Mouse (Mus musculus) cerebellum, adult 2 months (tissue): ENCODE measurements around the gene Ikzf2. TPM values are rescaled to one million over a fixed set of nuclear protein-coding genes. Genes with fewer than 3 reads are reported as not detected.

ENCODE experiments used
- DNase-seq, 2 experiments: peaks; one replicate each; pipeline ENCODE4 v3.0.0; 2021
- H3K27ac ChIP-seq: fragments of 200-500 bp; 2 replicates; pipeline ENCODE4 v1.5.1; 2012; ENCODE audit warnings: low read length, control low read depth, inconsistent platforms; ENCODE audit not compliant: insufficient read depth
- H3K27me3 ChIP-seq: fragments of 200-500 bp; 2 replicates; pipeline ENCODE4 v1.6.1; 2012; ENCODE audit warnings: inconsistent platforms, mild to moderate bottlenecking, low read length, moderate library complexity; ENCODE audit not compliant: control insufficient read depth, insufficient read depth
- H3K4me1 ChIP-seq: fragments of 200-500 bp; 2 replicates; pipeline ENCODE4 v1.6.1; 2011; ENCODE audit warnings: low read length; ENCODE audit not compliant: control insufficient read depth, insufficient read depth
- H3K4me3 ChIP-seq: fragments of 200-500 bp; replicated peaks from 2 replicates; pipeline ENCODE3; 2011; ENCODE audit warnings: mild to moderate bottlenecking, low read depth, low read length, control low read depth; ENCODE audit not compliant: insufficient read depth
- CTCF ChIP-seq: fragments of 200-500 bp; IDR thresholded peaks from 2 replicates; pipeline ENCODE4 v1.5.1; 2011; ENCODE audit warnings: low read depth, mild to moderate bottlenecking, control low read depth, low read length, moderate library complexity, borderline replicate concordance; ENCODE audit not compliant: insufficient read depth
- POLR2A ChIP-seq: fragments of 200-500 bp; IDR thresholded peaks from 2 replicates; pipeline ENCODE4 v1.6.1; 2011; ENCODE audit warnings: low read length, control low read depth, borderline replicate concordance; ENCODE audit not compliant: insufficient read depth
- WGBS: fragments of 180-500 bp; shearing (Covaris S2); methylation state at CpG from one replicate; pipeline ENCODE4 v1.1.7; 2018; 5-methylcytosine and 5-hydroxymethylcytosine counted together
- polyA plus RNA-seq: library from polyadenylated mRNA; depleted of rRNA; stranded (reverse); fragments of >200 nt; gene quantifications from 2 replicates; pipeline ENCODE4 v1.2.3, GENCODE M21; 2012

The Ikzf2 gene
- polyA plus RNA-seq, 1 experiment, result 2.1 TPM

DNA sequence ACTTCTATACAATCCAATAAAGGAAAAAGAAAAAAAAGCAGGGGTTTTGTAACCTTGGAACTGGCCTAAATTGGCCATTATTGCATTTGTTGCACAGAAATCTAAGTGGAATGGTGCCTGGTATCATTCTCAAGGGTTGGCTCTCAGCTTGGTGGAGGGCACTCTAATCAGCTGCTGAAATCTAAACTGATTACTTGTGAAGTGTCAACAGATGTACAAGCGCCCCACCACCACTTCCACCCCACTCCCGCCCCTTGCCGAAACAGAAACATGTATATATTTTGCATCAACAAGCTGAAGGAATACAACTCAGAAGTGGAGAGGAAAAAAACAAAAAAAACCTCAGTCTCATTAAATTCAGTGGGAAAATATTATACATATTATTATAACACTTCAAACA, 29.6 kb downstream of the Ikzf2 start:
- 98% methylated on average over 3 of the region's 3 CpGs for WGBS
- H3K27ac ChIP-seq, result no peak overlapping the region
- no peaks in the 10 kb centered on the region for H3K4me1 ChIP-seq
- DNase-seq, result no peak
- TF ChIP-seq POLR2A (no peak), CTCF (no peak)
- no peak overlapping the region for H3K4me3 ChIP-seq
- no peaks in the 10 kb centered on the region for H3K27me3 ChIP-seq

DNA sequence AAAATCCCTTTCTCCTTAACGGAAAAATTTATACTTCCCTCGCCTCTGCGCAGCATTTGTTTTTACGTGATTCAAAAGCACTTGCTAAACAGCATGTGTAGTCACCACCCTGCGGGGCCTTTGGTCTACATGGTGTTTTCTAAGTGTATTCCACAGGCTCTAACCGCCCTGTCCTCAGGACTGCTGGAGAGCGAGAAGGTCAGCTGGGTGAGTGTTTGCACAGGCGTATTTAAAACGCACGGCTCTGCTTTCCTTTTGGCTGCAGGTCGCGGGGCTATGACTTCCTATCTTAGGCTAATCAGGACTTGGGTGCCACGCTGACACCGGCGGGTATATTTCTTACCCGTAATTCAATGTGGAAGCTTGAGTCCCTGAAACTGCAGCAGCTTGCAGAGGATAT, 30.1 kb downstream of the Ikzf2 start:
- no peaks in the 10 kb centered on the region for H3K4me1 ChIP-seq
- DNase-seq, result no peak
- H3K4me3 ChIP-seq, result no peak overlapping the region
- 68% methylated on average over 16 of the region's 16 CpGs for WGBS
- no peaks in the 10 kb centered on the region for H3K27me3 ChIP-seq
- TF ChIP-seq POLR2A (no peak), CTCF (no peak)
- no peak overlapping the region for H3K27ac ChIP-seq

DNA sequence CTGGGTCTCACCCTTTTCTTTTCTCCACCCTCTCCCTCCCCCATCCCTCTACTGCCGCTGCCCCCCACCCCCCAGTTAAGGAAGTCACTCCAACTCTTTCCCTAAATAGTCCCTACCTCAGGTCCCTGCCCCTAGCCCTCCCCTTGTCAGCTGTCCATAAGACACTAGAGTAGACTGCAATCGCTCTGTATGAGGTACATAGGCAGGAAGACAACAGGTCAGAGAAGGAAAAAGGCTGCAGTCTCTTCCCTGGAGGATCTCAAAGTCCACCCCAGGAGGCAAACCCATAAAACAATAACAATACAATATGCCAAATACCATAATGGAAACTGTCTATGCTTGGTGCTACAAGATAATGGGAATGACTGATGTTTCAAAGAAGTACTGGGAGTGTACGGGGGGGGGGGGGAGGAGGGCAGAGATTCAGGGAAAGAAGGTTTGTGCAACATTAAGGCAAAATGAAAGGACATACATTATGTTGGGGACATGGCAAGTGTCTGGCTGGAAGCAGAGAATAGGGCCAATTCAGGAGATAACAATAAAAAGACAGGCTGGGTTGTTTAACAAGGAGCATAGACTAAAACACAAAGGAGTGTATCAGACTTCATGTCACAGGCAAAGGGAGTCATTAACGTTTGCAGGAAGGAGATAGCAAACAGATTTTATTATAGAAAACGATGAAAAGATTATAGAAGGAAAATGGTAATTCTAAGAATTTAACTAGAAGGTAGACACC, 30.8 kb downstream of the Ikzf2 start:
- Histone ChIP-seq H3K4me1 (no peaks in the 10 kb centered on the region), H3K27ac (no peak overlapping the region), H3K27me3 (no peaks in the 10 kb centered on the region), H3K4me3 (no peak overlapping the region)
- TF ChIP-seq CTCF (no peak), POLR2A (no peak)
- DNase-seq, result no peak
- 39% methylated on average over 5 of the region's 5 CpGs for WGBS

DNA sequence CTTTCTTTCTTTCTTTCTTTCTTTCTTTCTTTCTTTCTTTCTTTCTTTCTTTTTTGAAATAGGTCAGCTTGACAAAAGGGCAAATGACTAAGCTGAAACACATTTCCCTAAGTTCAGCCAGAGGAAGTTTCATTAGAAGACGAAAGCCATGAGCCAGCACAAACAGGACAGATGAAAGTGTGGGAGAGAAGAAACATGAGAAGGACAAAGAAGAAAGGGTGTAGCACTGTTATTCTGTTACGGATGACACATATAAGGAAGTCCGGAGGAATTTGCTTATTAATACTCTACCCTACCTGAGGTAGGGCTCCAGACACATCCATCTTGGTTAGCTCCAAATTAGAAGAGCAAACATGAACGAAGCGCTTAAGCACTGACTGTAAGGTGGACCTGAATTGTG, 31.7 kb downstream of the Ikzf2 start:
- 91% methylated on average over 5 of the region's 5 CpGs for whole genome bisulfite sequencing

DNA sequence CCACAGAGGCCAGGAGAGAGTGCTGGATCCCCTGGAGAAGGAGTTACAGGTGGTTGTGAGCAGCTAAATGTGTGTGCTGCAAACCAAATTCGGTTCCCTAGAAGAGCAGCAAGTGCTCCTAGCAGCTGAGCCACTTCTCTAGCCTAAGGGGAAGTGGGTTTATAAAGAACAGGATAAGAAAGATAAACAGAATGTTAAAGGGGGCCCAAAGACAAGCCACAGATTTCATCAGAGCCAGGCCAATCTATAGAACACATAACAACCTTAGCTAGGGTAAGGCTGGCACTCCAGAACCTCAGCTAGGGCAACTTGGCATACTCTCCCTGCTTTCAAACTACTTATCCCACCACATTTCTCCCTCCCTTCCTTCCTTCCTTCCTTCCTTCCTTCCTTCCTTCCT, 32.1 kb downstream of the Ikzf2 start:
- 86% methylated on average over 1 of the region's 1 CpGs for WGBS
- Histone ChIP-seq H3K4me1 (no peaks in the 10 kb centered on the region), H3K27me3 (no peaks in the 10 kb centered on the region), H3K27ac (no peak overlapping the region), H3K4me3 (no peak overlapping the region)
- TF ChIP-seq POLR2A, result no peak
- no peak for TF ChIP-seq CTCF
- DNase-seq, result no peak

More for the DNA sequence above, 31.7 kb downstream of the Ikzf2 start:
- no peaks in the 10 kb centered on the region for H3K27me3 ChIP-seq
- DNase-seq, result no peak
- no peak overlapping the region for H3K4me3 ChIP-seq
- no peak overlapping the region for H3K27ac ChIP-seq
- TF ChIP-seq CTCF, result no peak
- TF ChIP-seq POLR2A, result no peak
- no peaks in the 10 kb centered on the region for H3K4me1 ChIP-seq

DNA sequence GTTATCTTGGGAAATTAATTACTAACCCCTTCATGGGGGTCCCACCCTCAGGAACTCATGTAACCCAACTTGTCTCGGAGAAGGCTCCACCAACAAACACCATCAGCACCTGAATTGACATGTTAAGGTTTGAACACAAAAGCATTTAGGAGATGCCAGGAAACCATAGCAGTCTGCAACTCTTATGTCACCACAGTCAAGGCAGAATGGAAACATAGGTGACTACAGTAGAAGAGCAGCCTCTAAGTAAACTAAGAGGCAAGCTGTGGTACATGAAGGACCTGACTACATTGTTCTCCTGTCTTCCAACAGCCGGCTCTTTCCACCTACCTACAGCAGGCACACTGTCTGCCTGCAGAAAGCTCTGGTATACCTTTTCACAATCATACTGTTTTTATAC, 33.6 kb downstream of the Ikzf2 start:
- Histone ChIP-seq H3K4me3 (no peak overlapping the region), H3K4me1 (no peaks in the 10 kb centered on the region), H3K27ac (no peak overlapping the region), H3K27me3 (no peaks in the 10 kb centered on the region)
- DNase-seq, result no peak
- TF ChIP-seq CTCF (no peak), POLR2A (no peak)
- 91% methylated on average over 2 of the region's 2 CpGs for WGBS

DNA sequence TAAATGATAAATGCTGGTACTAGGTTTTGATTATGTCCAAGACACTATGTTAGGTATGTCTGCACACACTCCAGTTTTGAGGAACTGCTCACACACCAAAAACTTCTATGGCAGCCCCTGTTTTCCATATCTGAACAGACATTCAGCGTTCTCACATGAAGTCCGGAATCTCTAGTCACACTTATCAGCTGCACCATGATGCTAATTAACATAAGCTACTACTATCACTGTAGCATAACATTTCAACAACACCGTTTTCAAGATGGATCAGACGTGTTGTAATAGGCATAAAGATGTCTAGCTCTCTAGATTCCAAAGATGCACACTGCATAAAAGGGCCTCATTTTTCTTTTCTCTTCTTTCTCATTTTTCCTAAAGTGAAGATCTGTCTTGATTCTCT, 43.9 kb downstream of the Ikzf2 start:
- DNase-seq, result no peak
- 89% methylated on average over 4 of the region's 4 CpGs for WGBS

DNA sequence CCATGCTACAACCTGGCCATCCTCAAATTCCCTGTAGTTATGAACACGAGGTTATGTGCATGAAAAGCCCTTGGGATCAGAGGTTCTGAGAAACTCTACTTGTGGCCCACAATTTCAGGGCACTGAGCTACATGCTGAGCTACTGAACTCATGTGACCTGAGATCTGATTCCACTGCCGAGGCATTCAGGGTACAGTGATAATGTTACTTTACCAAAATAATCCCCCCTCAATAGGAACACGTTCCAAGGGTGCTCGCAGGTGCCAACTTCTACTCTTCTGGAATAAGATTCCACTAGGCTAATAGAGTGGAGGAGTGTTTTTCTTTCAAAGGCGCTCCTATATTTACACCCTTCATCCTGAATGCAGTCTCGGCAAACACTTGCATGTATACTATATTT, 45.1 kb downstream of the Ikzf2 start:
- no peaks in the 10 kb centered on the region for H3K27me3 ChIP-seq
- no peak for DNase-seq
- 74% methylated on average over 6 of the region's 6 CpGs for WGBS
- H3K4me3 ChIP-seq, result no peak overlapping the region
- no peaks in the 10 kb centered on the region for H3K4me1 ChIP-seq
- no peak for TF ChIP-seq CTCF
- no peak for TF ChIP-seq POLR2A
- no peak overlapping the region for H3K27ac ChIP-seq

More for the DNA sequence above, 43.9 kb downstream of the Ikzf2 start:
- Histone ChIP-seq H3K27ac (no peak overlapping the region), H3K4me1 (no peaks in the 10 kb centered on the region), H3K27me3 (no peaks in the 10 kb centered on the region), H3K4me3 (no peak overlapping the region)
- TF ChIP-seq POLR2A (no peak), CTCF (no peak)
